Mouse (Mus musculus): ENCODE results near the gene Nrg4. TPM values are rescaled to one million over a fixed set of nuclear protein-coding genes. Genes with fewer than 3 reads are reported as not detected.
A peak's percentile ranks its signal among the peaks of the same experiment; 100 is the strongest.

Nrg4 gene
- total and polyA plus RNA-seq, 2 experiments from 2014 or later, result 1.8 TPM; not detected in 1

GRCm38 (mm10) chr9:55360372-55360771, 33.7 kb upstream of the Nrg4 start:
- no peaks in the 10 kb centered on the region for H3K36me3 ChIP-seq (ENCODE audit: insufficient read depth, low read length)
- H3K27ac ChIP-seq (ENCODE audit: low read depth, low read length), result no peak overlapping the region
- no peak overlapping the region for H3K4me3 ChIP-seq (ENCODE audit: low read depth, low read length)
- no peaks in the 10 kb centered on the region for H3K4me1 ChIP-seq (ENCODE audit: insufficient read depth, low read length)
- no peak for TF ChIP-seq CTCF (IDR thresholded peaks at IDR 0.05)
- H3K4me2 ChIP-seq (ENCODE audit: low read depth, low read length, poor library complexity, severe bottlenecking), result no peak overlapping the region
- WGBS, result 84% methylated on average over 3 of the region's 3 CpGs
- ATAC-seq (ENCODE audit: low FRiP score) (no peak), DNase-seq (ENCODE audit: low spot score) (no peak)
- no peak overlapping the region for H3K9ac ChIP-seq (replicated peaks; ENCODE audit: low read length, poor library complexity, severe bottlenecking)
- H3K27me3 ChIP-seq (ENCODE audit: insufficient read depth, low read length), result no peaks in the 10 kb centered on the region
- no peaks in the 10 kb centered on the region for H3K9me3 ChIP-seq (ENCODE audit: low read length)

- H3K4me3 ChIP-seq (ENCODE audit: low read depth, low read length), result no peak overlapping the region
- DNase-seq (ENCODE audit: low spot score), result no peak
- no peak overlapping the region for H3K9ac ChIP-seq (replicated peaks; ENCODE audit: low read length, poor library complexity, severe bottlenecking)
- no peaks in the 10 kb centered on the region for H3K36me3 ChIP-seq (ENCODE audit: insufficient read depth, low read length)
- H3K27me3 ChIP-seq (ENCODE audit: insufficient read depth, low read length), result no peaks in the 10 kb centered on the region
- H3K9me3 ChIP-seq (ENCODE audit: low read length), result no peaks in the 10 kb centered on the region
- no peak overlapping the region for H3K4me2 ChIP-seq (ENCODE audit: low read depth, low read length, poor library complexity, severe bottlenecking)
- ATAC-seq (ENCODE audit: low FRiP score), result no peak
- no peaks in the 10 kb centered on the region for H3K4me1 ChIP-seq (ENCODE audit: insufficient read depth, low read length)
- no peak for TF ChIP-seq CTCF (IDR thresholded peaks at IDR 0.05)
- 84% methylated on average over 1 of the region's 1 CpGs for WGBS
- H3K27ac ChIP-seq (ENCODE audit: low read depth, low read length), result no peak overlapping the region
Measured at GRCm38 (mm10) chr9:55357164-55357563, 30.5 kb upstream of the Nrg4 start.

DNA sequence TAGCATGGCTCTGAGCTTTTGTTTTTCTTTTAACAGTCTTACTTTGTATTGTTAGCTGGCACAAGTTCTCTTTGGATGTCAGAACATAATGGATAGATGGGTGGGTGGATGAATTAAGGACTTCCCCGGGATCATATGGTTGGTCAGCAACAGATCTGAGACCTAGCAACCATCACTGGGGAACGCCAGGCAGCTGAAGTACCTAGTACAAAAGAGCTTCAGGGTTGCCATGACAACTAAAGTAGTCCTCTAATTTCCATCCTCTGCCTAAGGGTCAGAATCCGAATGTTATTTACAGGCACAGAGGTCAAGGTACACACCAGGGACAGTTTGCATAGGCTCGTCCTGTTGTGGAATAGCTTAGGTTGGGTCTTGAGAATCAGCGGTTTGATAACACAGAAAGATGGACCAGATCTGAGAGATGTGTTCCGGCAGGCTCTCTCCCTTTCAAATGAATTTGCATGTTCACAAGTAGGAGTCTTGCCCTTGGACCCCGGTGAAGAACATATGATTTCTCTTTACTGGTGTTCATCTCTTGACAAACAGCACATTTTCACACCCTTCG, 28.7 kb upstream of the Nrg4 start:
- 33% methylated on average over 8 of the region's 8 CpGs for WGBS
- DNase-seq (ENCODE audit: low spot score), result peak; percentile 46
- H3K27me3 ChIP-seq (ENCODE audit: insufficient read depth, low read length), result no peaks in the 10 kb centered on the region
- no peak overlapping the region for H3K9ac ChIP-seq (replicated peaks; ENCODE audit: low read length, poor library complexity, severe bottlenecking)
- H3K27ac ChIP-seq (ENCODE audit: low read depth, low read length), result no peak overlapping the region
- H3K9me3 ChIP-seq (ENCODE audit: low read length), result no peaks in the 10 kb centered on the region
- H3K4me3 ChIP-seq (ENCODE audit: low read depth, low read length), result no peak overlapping the region
- no peak for ATAC-seq (ENCODE audit: low FRiP score)
- no peaks in the 10 kb centered on the region for H3K4me1 ChIP-seq (ENCODE audit: insufficient read depth, low read length)
- no peak for TF ChIP-seq CTCF (IDR thresholded peaks at IDR 0.05)
- no peaks in the 10 kb centered on the region for H3K36me3 ChIP-seq (ENCODE audit: insufficient read depth, low read length)
- H3K4me2 ChIP-seq (ENCODE audit: low read depth, low read length, poor library complexity, severe bottlenecking), result no peak overlapping the region

GRCm38 (mm10) chr9:55354686-55355085, 28.0 kb upstream of the Nrg4 start:
- WGBS, result 66% methylated on average over 3 of the region's 3 CpGs
- TF ChIP-seq CTCF (IDR thresholded peaks at IDR 0.05), result no peak

GRCm38 (mm10) chr9:55348664-55349063, 22.0 kb upstream of the Nrg4 start:
- no peak for ATAC-seq (ENCODE audit: low FRiP score)
- no peak for TF ChIP-seq CTCF (IDR thresholded peaks at IDR 0.05)
- 72% methylated on average over 3 of the region's 3 CpGs for WGBS
- Histone ChIP-seq H3K27ac (ENCODE audit: low read depth, low read length) (no peak overlapping the region), H3K9me3 (ENCODE audit: low read length) (no peaks in the 10 kb centered on the region), H3K4me2 (ENCODE audit: low read depth, low read length, poor library complexity, severe bottlenecking) (no peak overlapping the region), H3K27me3 (ENCODE audit: insufficient read depth, low read length) (no peaks in the 10 kb centered on the region), H3K36me3 (ENCODE audit: insufficient read depth, low read length) (no peaks in the 10 kb centered on the region), H3K4me3 (ENCODE audit: low read depth, low read length) (no peak overlapping the region), H3K4me1 (ENCODE audit: insufficient read depth, low read length) (no peaks in the 10 kb centered on the region), H3K9ac (replicated peaks; ENCODE audit: low read length, poor library complexity, severe bottlenecking) (no peak overlapping the region)
- no peak for DNase-seq (ENCODE audit: low spot score)

More at GRCm38 (mm10) chr9:55354686-55355085, 28.0 kb upstream of the Nrg4 start:
- H3K4me3 ChIP-seq (ENCODE audit: low read depth, low read length), result no peak overlapping the region
- H3K27ac ChIP-seq (ENCODE audit: low read depth, low read length), result no peak overlapping the region
- H3K4me1 ChIP-seq (ENCODE audit: insufficient read depth, low read length), result no peaks in the 10 kb centered on the region
- H3K36me3 ChIP-seq (ENCODE audit: insufficient read depth, low read length), result no peaks in the 10 kb centered on the region
- DNase-seq (ENCODE audit: low spot score) (no peak), ATAC-seq (ENCODE audit: low FRiP score) (no peak)
- H3K9me3 ChIP-seq (ENCODE audit: low read length), result no peaks in the 10 kb centered on the region
- H3K27me3 ChIP-seq (ENCODE audit: insufficient read depth, low read length), result no peaks in the 10 kb centered on the region
- H3K4me2 ChIP-seq (ENCODE audit: low read depth, low read length, poor library complexity, severe bottlenecking), result no peak overlapping the region
- no peak overlapping the region for H3K9ac ChIP-seq (replicated peaks; ENCODE audit: low read length, poor library complexity, severe bottlenecking)

- ATAC-seq (ENCODE audit: low FRiP score) (no peak), DNase-seq (ENCODE audit: low spot score) (no peak)
Measured at GRCm38 (mm10) chr9:55345332-55345731, 18.7 kb upstream of the Nrg4 start.

More at GRCm38 (mm10) chr9:55345332-55345731, 18.7 kb upstream of the Nrg4 start:
- 91% methylated on average over 7 of the region's 7 CpGs for WGBS
- H3K4me3 ChIP-seq (ENCODE audit: low read depth, low read length), result no peak overlapping the region
- H3K36me3 ChIP-seq (ENCODE audit: insufficient read depth, low read length), result no peaks in the 10 kb centered on the region
- no peak overlapping the region for H3K4me2 ChIP-seq (ENCODE audit: low read depth, low read length, poor library complexity, severe bottlenecking)
- no peak overlapping the region for H3K9ac ChIP-seq (replicated peaks; ENCODE audit: low read length, poor library complexity, severe bottlenecking)
- TF ChIP-seq CTCF (IDR thresholded peaks at IDR 0.05), result no peak
- H3K27ac ChIP-seq (ENCODE audit: low read depth, low read length), result no peak overlapping the region
- H3K4me1 ChIP-seq (ENCODE audit: insufficient read depth, low read length), result no peaks in the 10 kb centered on the region
- no peaks in the 10 kb centered on the region for H3K27me3 ChIP-seq (ENCODE audit: insufficient read depth, low read length)
- H3K9me3 ChIP-seq (ENCODE audit: low read length), result no peaks in the 10 kb centered on the region

All from midbrain, postnatal 0 days (tissue).